ENCODE assay signal across 9 mouse cellular contexts in genomic region chr2:157801505-157802357, GRCm38 (mm10).
DNase-seq lines count a peak whose midpoint lies in the region; ATAC-seq and TF ChIP-seq lines count a peak whose summit lies in the region.
"Had no signal": no experiment of that assay in that cellular context is flagged by ENCODE, and none has a peak within 500 bp of the region (broad histone marks: within the 10 kb centered on the region; RNA-seq: fewer than 3 reads in every experiment).

No protein-coding gene starts in this region.

- ATAC-seq in hindbrain, embryonic 12.5 days (ENCODE audit: low FRiP score) = peak; percentile 18; the same call in 1 of the 2 replicates
- ATAC-seq in midbrain, embryonic 11.5 days (ENCODE audit: low FRiP score) = peak; percentile 49; the same call in 1 of the 2 replicates
- no peak for ATAC-seq in stomach, postnatal 0 days (ENCODE audit: low FRiP score, low TSS enrichment)
- ATAC-seq in intestine, embryonic 15.5 days = no peak

- peaks cover 29% of the 10 kb centered on the region for H3K4me1 ChIP-seq in heart, embryonic 10.5 days
- peaks cover 47% of the 10 kb centered on the region for H3K4me1 ChIP-seq in embryonic facial prominence, embryonic 10.5 days
- H3K4me1 ChIP-seq in hindbrain, embryonic 12.5 days = peaks cover 45% of the 10 kb centered on the region
- H3K4me1 ChIP-seq in midbrain, embryonic 11.5 days (ENCODE audit: control insufficient read depth, insufficient read depth, low read length) = peaks cover 23% of the 10 kb centered on the region
- no peaks in the 10 kb centered on the region for H3K4me1 ChIP-seq in stomach, postnatal 0 days (replicated peaks; ENCODE audit: control insufficient read depth, insufficient read depth)
- H3K4me1 ChIP-seq in intestine, embryonic 15.5 days (replicated peaks) = no peaks in the 10 kb centered on the region

- peaks cover 17% of the 10 kb centered on the region; the same call in 1 of the 2 replicates for H3K27me3 ChIP-seq in heart, embryonic 10.5 days (ENCODE audit: insufficient read depth, poor library complexity, severe bottlenecking)
- H3K27me3 ChIP-seq in embryonic facial prominence, embryonic 10.5 days (replicated peaks; ENCODE audit: low read depth, poor library complexity, severe bottlenecking) = 0 out of 2 replicates have a peak, but pooled peaks cover 3% of the 10 kb centered on the region
- H3K27me3 ChIP-seq in hindbrain, embryonic 12.5 days = peaks cover 22% of the 10 kb centered on the region
- no peaks in the 10 kb centered on the region for H3K27me3 ChIP-seq in midbrain, embryonic 11.5 days (ENCODE audit: control insufficient read depth, insufficient read depth, low read length)
- H3K27me3 ChIP-seq in stomach, postnatal 0 days (ENCODE audit: control insufficient read depth, insufficient read depth, low read length) = no peaks in the 10 kb centered on the region
- no peaks in the 10 kb centered on the region for H3K27me3 ChIP-seq in intestine, embryonic 15.5 days (replicated peaks)

- H3K27ac ChIP-seq in heart, embryonic 10.5 days = peak overlapping the region; percentile 53; the same call in 1 of the 2 replicates
- H3K27ac ChIP-seq in embryonic facial prominence, embryonic 10.5 days (replicated peaks) = peak overlapping the region; percentile 83
- peak overlapping the region; percentile 88 for H3K27ac ChIP-seq in hindbrain, embryonic 12.5 days
- peak overlapping the region; percentile 91 for H3K27ac ChIP-seq in midbrain, embryonic 11.5 days (ENCODE audit: low read depth, low read length)
- H3K27ac ChIP-seq in stomach, postnatal 0 days (replicated peaks) = no peak overlapping the region
- H3K27ac ChIP-seq in intestine, embryonic 15.5 days = no peak overlapping the region

- H3K36me3 ChIP-seq in heart, embryonic 10.5 days = 0 out of 2 replicates have a peak, but pooled peaks cover 3% of the 10 kb centered on the region
- H3K36me3 ChIP-seq in embryonic facial prominence, embryonic 10.5 days (replicated peaks) = peaks cover 18% of the 10 kb centered on the region
- no peaks in the 10 kb centered on the region for H3K36me3 ChIP-seq in hindbrain, embryonic 12.5 days
- H3K36me3 ChIP-seq in midbrain, embryonic 11.5 days (ENCODE audit: control insufficient read depth, insufficient read depth, low read length) = no peaks in the 10 kb centered on the region
- H3K36me3 ChIP-seq in stomach, postnatal 0 days (ENCODE audit: control insufficient read depth, insufficient read depth, low read length) = peaks cover 3% of the 10 kb centered on the region; the same call in 1 of the 2 replicates
- H3K36me3 ChIP-seq in intestine, embryonic 15.5 days = no peaks in the 10 kb centered on the region

- no peak for TF ChIP-seq EP300 in stomach, postnatal 0 days (optimal IDR thresholded peaks at IDR 0.05)

- 52% methylated on average over 8 of the region's 8 CpGs for WGBS in heart, embryonic 10.5 days
- 32% methylated on average over 8 of the region's 8 CpGs for WGBS in embryonic facial prominence, embryonic 10.5 days
- 27% methylated on average over 8 of the region's 8 CpGs for WGBS in hindbrain, embryonic 12.5 days
- 40% methylated on average over 8 of the region's 8 CpGs for WGBS in midbrain, embryonic 11.5 days
- 50% methylated on average over 8 of the region's 8 CpGs for WGBS in stomach, postnatal 0 days
- WGBS in intestine, embryonic 15.5 days = 36% methylated on average over 8 of the region's 8 CpGs

- no peaks in the 10 kb centered on the region for H3K9me3 ChIP-seq in heart, embryonic 10.5 days
- H3K9me3 ChIP-seq in embryonic facial prominence, embryonic 10.5 days = no peaks in the 10 kb centered on the region
- no peaks in the 10 kb centered on the region for H3K9me3 ChIP-seq in hindbrain, embryonic 12.5 days (replicated peaks)
- no peaks in the 10 kb centered on the region for H3K9me3 ChIP-seq in midbrain, embryonic 11.5 days (ENCODE audit: control insufficient read depth, low read length)
- no peaks in the 10 kb centered on the region for H3K9me3 ChIP-seq in stomach, postnatal 0 days (ENCODE audit: control insufficient read depth, low read length)
- H3K9me3 ChIP-seq in intestine, embryonic 15.5 days = no peaks in the 10 kb centered on the region

- no peak overlapping the region for H3K4me3 ChIP-seq in heart, embryonic 10.5 days
- H3K4me3 ChIP-seq in embryonic facial prominence, embryonic 10.5 days = peak overlapping the region; percentile 34
- no peak overlapping the region for H3K4me3 ChIP-seq in hindbrain, embryonic 12.5 days
- no peak overlapping the region for H3K4me3 ChIP-seq in midbrain, embryonic 11.5 days (ENCODE audit: low read depth, low read length)
- no peak overlapping the region for H3K4me3 ChIP-seq in stomach, postnatal 0 days (ENCODE audit: low read depth, low read length)
- H3K4me3 ChIP-seq in intestine, embryonic 15.5 days (replicated peaks) = no peak overlapping the region

- H3K9ac ChIP-seq in hindbrain, embryonic 12.5 days = peak overlapping the region; percentile 9; the same call in 1 of the 2 replicates
- peak overlapping the region; percentile 57 for H3K9ac ChIP-seq in midbrain, embryonic 11.5 days (ENCODE audit: low read length)
- no peak overlapping the region for H3K9ac ChIP-seq in stomach, postnatal 0 days (ENCODE audit: low read length)
- H3K9ac ChIP-seq in intestine, embryonic 15.5 days = no peak overlapping the region

- no peak for DNase-seq in heart, embryonic 10.5 days (ENCODE audit: low spot score)
- no peak for DNase-seq in heart, adult 18-20 months
- DNase-seq in embryonic facial prominence, embryonic 10.5 days (ENCODE audit: low spot score) = no peak
- no peak for DNase-seq in midbrain, embryonic 11.5 days (ENCODE audit: low spot score, missing footprints)
- DNase-seq in stomach, postnatal 0 days (ENCODE audit: low spot score) = no peak
- DNase-seq in testis, postnatal 14 days (ENCODE audit: low spot score) = no peak
- DNase-seq: lung, postnatal 36 days had no signal

- H3K4me2 ChIP-seq in hindbrain, embryonic 12.5 days (replicated peaks) = peak overlapping the region; percentile 27
- H3K4me2 ChIP-seq in midbrain, embryonic 11.5 days = peak overlapping the region; percentile 25; the same call in 1 of the 2 replicates
- H3K4me2 ChIP-seq in stomach, postnatal 0 days (replicated peaks; ENCODE audit: low read depth) = no peak overlapping the region
- no peak overlapping the region for H3K4me2 ChIP-seq in intestine, embryonic 15.5 days (replicated peaks)

- TF ChIP-seq CTCF in stomach, postnatal 0 days (IDR thresholded peaks at IDR 0.05; ENCODE audit: low read depth) = no peak

Comparison
In these comparisons a context has a peak if more than half of its experiments do, and no peak if none do; other contexts are left out.
1. H3K27ac ChIP-seq: peak in heart, embryonic 10.5 days (single experiment), embryonic facial prominence, embryonic 10.5 days (single experiment), hindbrain, embryonic 12.5 days (single experiment) and midbrain, embryonic 11.5 days (single experiment); none in stomach, postnatal 0 days (single experiment) and intestine, embryonic 15.5 days (single experiment).
2. ATAC-seq: peak in hindbrain, embryonic 12.5 days (single experiment) and midbrain, embryonic 11.5 days (single experiment); none in stomach, postnatal 0 days (single experiment) and intestine, embryonic 15.5 days (single experiment).
3. H3K4me2 ChIP-seq: peak in hindbrain, embryonic 12.5 days (single experiment) and midbrain, embryonic 11.5 days (single experiment); none in stomach, postnatal 0 days (single experiment) and intestine, embryonic 15.5 days (single experiment).
4. H3K9ac ChIP-seq: peak in hindbrain, embryonic 12.5 days (single experiment) and midbrain, embryonic 11.5 days (single experiment); none in stomach, postnatal 0 days (single experiment) and intestine, embryonic 15.5 days (single experiment).